Mouse (Mus musculus): ENCODE results near the gene Gstp3.

Gene Gstp3

DNA sequence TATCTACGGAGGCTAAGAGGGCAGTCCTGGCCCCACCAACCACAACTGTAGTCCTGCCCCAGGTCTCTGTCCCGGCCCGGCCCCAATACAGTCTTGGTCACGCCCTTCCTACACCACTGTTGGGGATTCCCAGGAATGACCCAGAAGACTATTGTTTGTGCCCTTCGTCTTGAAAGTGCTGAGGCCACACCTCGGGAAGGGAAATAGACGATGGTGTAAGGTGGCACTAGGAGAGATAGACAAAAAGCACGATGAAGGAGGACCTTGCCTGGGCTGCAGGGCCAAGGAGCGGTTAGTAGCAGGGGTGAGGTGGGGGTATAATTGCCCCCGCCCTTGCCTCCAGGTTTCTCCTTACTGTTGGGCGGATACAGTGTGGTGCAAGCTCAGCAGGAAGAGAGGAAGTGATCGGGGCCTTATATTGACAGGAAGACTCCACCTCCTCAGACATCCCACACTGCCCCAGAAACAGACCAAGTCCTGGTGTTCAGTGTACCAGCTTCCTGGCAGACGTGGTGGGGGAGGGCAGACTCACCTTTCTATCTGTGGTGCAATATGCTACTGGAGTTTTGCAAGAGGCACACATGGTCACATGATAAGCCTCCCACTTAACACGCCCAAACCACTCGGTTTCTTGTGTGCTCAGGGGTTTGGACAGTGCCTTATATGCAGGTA, at the start of gene Gstp3:
Gene Gstp3 (minus strand): TSS at position 501 of the 672 bp plus-strand sequence.
- DNase-seq (ENCODE audit: low read depth in 1 of 2, low spot score in 2 of 2), result no peak

DNA sequence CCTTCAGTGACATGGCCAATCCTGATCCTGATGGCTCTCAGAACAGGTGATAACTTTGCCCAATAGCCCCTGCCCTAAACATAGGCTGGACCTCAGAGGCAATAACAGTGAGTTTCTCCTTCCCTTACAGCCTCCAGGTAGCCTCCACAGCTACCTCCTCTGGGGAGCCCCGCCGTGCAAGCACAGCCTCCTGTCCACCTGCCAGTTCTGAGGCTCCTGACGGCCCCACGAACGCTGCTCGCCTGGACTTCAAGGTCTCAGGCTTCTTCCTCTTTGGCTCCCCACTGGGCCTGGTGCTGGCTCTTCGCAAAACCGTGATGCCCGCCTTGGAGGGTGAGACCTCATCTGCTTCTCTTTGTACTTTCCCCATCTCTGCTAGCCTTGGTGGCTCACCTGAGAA, 49.2 kb upstream of the Gstp3 start:
- DNase-seq (ENCODE audit: low read depth in 1 of 2, low spot score in 2 of 2), result no peak

DNA sequence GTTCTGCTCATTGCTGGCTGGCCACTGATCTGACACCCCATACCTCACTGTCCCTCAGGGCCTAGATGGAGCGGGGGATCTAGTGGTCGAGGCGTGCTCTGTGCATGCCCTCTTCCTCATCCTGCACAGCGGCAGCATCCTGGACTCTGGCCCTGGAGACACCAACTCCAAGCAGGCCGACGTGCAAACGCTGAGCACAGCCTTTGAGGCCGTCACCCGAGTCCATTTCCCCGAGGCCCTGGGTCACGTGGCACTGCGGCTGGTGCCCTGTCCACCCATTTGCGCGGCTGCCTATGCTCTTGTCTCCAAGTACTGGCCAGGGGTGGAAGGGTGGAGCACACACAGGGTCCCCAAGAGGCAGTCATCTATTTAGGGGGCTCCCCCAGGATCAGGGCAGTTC, 47.3 kb upstream of the Gstp3 start:
- DNase-seq (ENCODE audit: low read depth in 1 of 2, low spot score in 2 of 2), result no peak

DNA sequence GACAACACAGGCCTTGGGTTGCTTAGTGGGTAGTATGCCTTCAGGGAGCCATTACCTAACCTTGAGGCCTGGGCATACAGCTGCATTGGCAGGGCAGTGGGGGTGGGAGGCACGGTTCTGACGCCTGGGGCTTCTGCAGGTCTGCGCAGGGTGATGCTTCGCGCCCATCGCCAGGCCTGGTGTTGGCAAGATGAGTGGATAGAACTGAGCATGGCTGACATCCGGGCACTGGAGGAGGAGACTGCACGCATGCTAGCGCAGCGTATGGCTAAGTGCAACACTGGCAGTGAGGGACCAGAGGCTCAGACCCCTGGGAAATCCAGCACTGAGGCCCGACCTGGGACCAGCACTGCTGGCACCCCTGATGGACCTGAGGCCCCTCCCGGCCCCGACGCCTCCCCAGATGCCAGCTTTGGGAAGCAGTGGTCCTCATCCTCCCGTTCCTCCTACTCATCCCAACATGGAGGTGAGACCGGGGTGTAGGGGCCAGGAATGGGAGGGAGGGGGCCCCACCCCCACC, 45.4 kb upstream of the Gstp3 start:
- DNase-seq (ENCODE audit: low read depth in 1 of 2, low spot score in 2 of 2), result no peak

DNA sequence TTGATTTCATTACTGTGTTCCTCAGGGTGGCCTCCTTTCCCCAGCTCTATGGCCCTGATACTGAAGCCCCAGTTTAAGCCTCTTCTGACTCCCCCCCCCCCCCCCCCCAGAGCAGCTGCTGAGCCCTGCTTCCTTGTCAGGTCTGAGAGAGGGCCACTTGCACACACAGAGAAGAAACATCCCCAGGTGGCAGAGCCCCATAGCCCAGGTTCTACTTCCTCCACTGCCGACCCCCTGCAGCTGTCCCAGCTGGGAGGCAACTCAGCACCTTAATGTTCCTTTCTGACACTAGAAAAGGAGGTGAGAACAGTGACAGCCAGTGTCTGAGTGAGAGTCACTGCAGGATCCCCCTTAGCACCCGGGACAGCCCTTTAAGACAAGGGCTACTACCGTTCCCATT, 44.4 kb upstream of the Gstp3 start:
- no peak for DNase-seq (ENCODE audit: low read depth in 1 of 2, low spot score in 2 of 2)

DNA sequence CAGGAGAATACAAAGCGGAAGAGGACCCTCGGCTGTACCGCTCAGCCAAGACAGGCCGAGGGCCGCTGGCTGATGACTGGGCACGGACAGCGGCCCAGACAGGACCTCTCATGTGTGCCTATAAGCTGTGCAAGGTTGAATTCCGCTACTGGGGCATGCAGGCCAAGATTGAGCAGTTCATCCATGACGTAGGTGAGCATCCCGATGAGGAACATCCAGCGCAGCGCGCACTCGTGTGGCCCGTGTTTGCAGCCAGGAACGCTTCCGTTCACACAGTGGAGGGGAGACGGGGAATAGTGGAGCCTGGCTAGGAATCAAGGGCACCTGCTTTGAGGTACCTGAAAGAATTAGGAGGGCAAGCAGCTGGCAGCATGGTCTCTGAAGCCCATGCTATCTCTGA, 43.9 kb upstream of the Gstp3 start:
- no peak for DNase-seq (ENCODE audit: low read depth in 1 of 2, low spot score in 2 of 2)

DNA sequence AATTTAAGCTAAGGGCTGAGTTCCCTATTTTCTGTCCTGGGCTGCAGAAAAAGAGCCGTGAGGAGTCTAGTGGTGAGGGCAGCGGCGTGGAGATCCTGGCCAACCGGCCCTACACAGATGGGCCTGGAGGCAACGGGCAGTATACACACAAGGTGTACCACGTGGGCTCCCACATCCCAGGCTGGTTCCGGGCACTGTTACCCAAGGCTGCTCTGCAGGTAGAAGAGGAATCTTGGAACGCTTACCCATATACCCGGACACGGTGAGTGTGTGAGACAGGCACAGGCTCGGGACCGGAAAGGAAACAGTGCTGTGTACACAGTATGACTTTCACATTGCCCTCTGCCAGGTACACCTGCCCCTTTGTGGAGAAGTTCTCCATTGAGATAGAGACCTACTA, 43.3 kb upstream of the Gstp3 start:
- DNase-seq (ENCODE audit: low read depth in 1 of 2, low spot score in 2 of 2), result no peak

DNA sequence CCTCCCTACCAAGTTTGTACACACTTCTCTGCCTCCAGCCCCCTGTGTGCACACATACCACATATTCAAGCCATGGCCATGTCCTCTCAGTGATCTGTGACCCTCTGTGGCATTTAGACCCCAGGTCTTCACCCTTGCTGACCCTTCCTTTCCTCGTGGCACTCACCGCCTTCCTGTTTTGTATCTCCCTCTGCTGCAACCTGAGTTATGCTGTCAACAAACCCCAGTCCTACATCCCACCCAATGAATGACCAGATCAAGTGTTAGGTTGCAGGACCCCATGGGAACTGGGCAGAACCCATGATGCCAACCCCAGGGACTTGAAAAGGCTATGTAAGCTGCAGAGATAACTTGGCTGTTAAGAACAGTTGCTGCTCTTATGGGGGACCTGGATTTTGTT, 42.7 kb upstream of the Gstp3 start:
- DNase-seq (ENCODE audit: low read depth in 1 of 2, low spot score in 2 of 2), result no peak

DNA sequence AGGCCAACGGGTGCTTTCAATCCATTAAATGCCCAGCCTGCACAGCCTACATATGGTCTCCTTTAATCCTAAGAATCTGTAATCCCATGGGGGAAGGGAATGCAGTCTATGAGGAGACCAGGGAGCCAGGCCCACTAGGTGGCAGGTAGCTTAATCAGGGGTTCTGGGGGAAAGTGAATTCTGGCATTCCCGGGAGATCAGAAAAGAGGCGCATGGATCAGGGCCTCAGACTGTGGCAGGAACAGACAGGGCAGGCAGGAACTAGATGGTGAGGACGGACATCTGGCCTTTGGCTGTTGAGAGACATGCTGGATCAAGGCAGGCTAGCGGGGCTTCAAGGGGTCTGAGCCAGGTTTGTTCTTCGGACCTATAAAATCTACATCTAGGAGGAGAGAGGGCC, 42.1 kb upstream of the Gstp3 start:
- DNase-seq (ENCODE audit: low read depth in 1 of 2, low spot score in 2 of 2), result no peak

DNA sequence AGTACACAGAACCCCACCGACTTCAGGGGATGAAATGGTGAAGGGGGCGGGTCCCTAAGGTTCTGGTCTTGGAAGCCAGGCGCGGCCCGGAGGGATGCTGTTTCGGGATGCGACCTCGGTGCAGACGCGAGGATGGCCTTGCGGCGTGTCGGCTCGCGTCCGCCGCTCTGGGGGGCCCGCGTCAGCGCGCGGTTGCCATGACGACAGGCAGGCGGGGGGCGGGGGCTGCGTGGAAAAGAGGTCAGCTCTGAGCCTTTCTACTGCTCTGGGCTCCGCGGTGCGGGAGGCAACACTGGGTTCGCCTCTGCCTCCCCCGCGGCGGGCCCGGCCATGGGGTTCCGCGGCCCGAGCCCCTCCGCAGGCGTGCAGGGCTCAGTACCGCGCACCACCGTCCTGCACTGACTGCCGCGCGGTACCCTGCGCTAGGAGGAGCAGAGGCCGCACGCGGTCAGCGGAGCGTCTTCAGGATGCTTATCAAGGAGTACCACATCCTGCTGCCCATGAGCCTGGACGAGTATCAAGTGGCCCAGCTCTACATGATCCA, 41.4 kb upstream of the Gstp3 start:
- no peak for DNase-seq (ENCODE audit: low read depth in 1 of 2, low spot score in 2 of 2)

DNA sequence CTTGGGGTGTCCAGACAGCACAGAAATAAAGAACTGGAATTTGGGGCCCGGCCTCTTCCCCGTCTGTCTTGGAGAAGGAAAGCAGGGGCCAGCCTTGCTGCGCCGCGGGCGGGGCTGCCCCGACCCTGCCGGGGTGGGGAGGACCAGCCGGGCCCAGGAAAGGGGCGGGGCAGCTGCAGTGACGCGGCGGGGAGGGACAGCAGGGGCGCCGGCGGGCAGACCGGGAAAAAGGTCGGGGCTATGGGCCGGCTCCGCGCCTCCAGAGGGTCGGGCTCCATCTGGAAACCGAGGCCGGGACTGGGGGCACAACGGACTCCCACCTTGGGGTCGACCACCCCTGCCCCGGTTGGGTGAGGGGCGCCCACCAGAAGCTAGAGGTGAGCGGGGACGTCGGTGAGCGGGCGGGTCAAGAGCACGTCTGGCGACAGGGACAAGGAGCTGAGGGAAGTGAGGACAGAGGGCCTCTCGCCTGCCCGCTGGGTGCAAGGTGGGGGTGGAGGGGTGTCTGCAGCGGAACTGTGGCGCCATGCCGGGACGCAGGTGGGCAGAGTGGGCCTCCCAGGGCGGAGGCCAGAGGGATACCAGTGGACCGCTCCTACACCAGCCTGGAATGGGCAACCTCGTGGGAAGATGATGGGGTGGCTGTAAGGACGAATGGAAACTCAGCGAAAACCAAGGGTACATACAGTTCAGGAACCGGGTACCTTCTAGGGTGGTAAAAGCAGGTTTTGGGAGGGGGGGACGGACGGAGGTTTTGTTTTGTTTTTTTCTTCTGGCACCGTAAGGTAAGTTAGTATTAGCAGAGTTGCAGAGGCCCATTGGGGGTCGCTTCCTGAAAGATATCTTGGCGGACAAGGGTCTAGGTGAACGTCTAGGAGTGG, 40.7 kb upstream of the Gstp3 start, which contains the start of gene Pitpnm1:
Gene Pitpnm1 (plus strand): TSS at position 162 of the 881 bp plus-strand sequence.
- DNase-seq (ENCODE audit: low read depth in 1 of 2, low spot score in 2 of 2), result peak in 1 of 2 experiments; percentile 61

DNA sequence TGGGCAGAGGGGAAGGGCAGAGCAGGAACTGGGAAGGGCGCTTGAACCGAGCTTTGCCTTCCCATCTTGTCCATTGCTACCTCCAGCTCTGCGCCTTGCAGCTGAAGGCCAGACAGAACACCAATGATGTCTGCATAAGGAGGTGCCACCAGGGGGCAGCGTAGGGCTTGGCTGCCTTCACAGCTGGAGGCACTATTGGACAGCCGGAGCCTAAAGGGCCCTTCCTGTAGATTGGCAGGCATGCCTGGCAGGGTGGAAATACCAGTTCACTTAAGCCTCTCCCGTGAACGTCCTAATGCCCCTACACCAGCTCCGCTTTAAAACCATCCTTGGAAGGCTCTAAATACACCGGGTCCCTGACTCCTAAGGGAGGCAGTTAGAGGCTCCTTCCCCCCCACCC, 39.7 kb upstream of the Gstp3 start:
- DNase-seq (ENCODE audit: low read depth in 1 of 2, low spot score in 2 of 2), result peak; percentile 79 to 88

DNA sequence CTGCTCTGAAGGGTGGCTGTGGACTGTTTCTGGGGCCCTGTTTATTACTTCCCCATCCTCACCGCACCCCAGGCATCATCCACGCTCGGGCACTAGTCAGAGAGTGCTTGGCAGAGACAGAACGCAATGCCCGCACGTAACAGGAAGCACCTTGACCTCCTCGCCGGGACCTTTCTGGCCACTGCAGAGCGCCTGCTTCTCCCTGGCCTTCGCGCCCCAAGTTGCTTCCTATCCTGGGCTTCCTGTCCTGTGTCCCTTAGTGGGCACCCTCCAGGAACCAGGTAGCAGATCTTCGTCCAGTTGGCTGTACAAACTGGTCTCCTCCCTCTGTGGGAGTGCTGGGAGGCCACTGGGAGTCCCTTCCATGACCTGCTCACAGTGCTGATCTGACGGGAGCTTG, 39.1 kb upstream of the Gstp3 start:
- DNase-seq (ENCODE audit: low read depth in 1 of 2, low spot score in 2 of 2), result peak in 1 of 2 experiments; percentile 25

DNA sequence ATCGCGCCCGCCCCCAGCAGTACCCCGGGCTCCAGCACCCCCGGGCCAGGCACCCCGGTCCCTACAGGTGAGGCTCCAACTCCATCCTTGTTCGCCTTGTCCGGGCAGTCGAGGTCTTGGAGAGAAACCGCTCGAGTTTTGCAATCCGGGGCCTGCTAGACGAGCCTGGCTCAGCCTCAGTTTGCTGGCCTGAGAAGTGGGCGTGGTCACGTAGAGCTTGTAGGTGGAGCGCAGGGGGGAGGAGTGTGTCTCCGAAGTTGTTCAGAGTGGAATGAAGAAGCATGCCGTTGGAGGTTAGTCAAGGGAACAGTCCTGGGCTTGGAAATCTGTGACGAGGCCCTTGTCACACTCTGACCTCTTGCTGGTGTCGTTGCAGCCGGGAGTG, 38.1 kb upstream of the Gstp3 start:
- peak in 1 of 2 experiments; percentile 78 for DNase-seq (ENCODE audit: low read depth in 1 of 2, low spot score in 2 of 2)

DNA sequence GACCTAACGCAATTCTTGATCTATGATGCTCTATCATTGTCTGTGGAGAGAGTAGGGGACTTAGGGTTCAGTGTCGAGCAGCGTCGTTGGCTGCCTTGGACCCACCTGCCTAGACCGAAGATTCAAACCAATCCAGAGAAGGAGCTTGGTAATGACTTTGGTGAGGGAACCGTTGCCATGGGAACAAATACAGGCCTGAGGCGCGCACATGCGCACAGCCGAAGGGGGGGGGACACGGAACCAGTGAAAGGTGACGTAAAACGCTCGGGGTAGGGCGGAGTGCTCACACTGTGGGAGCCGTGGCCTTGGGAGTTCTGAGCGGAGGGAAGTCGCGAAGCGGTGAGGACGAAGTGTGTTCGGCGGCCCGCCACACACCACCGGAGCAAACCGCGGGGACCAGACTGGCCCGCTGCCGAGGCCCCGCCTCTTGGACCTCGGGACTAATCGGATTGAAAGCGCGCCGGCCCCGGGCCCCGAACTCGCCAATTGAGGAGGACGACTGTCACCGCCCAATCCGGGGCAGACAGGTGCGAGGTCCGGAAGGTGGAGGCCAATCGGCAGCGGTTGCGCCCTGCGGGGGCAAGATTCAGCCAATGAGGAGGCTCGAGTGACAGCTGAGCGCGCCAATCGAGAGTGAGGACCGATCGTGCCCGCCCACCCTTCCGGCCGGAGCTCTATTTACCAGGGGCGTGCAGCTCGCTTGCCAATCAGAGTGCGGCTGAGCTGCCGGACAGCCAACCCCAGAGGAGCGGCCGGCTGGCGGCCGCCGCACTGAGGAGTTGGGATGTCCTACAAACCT, 37.5 kb upstream of the Gstp3 start, which contains the start of gene Cdk2ap2:
Gene Cdk2ap2 (plus strand): TSS at position 541 of the 799 bp plus-strand sequence.
- DNase-seq (ENCODE audit: low read depth in 1 of 2, low spot score in 2 of 2), result peak; percentile 99

DNA sequence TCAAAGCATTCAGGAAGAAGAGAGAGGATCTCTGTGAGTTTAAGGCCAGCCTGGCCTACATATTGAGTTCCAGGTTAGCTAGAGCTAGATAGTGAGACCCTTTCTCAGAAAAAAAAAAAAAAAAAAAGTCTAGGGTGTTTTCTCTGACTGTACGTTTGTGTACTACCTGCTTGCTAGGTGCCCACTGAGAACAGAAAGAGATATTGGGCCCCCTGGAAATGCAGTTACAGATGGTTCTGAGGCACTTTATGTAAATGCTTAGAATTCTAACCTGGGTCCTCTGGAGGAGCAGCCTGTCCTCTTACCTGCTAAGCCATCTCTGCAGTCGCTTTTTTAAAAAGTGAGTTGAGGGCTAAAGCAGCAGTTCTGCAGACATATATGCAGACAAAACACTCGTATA, 36.4 kb upstream of the Gstp3 start:
- DNase-seq (ENCODE audit: low read depth in 1 of 2, low spot score in 2 of 2), result no peak

DNA sequence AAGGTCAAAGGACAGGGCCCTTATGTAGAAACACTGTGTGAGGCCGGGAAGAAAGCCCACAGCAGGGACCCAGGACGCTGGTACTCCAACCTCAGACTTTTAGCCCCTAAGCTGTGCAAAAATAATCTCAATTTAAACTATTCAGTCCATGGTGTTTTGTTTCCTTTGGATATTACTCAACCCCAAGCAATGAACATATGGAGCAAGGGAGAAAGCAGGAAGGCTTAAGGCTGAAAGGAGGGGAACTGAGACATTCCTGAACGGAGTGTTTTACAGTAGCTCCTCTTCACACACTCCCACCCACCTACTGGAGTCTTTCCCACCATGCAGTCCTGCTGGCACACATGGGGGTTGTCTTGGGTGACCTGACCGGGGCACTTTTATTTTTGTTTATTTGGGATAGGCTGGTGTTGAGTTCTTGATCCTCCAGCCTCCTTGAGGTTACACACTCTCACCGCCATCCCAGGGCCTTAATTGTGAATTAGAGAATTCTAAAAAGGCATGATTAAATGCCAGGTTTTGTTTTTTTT, 35.5 kb upstream of the Gstp3 start:
- no peak for DNase-seq (ENCODE audit: low read depth in 1 of 2, low spot score in 2 of 2)

DNA sequence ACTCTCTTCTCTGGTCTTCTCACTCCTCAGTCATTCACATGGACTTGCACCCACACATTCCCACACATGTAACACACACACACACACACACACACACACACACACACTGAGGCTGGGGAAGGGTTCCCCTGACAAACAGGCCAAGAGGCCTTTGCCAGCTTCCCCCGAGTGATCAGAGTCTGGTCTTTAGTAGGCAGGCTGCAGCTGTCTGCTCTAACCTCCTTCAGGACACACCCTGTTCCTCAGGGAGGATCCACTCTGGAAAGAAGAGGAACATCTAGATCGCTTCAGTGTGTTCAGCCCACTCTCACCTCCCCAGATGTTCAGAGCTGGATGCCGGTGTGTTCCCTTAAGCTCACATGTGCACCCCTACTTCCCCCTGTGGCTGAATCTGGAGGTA, 35.0 kb upstream of the Gstp3 start:
- DNase-seq (ENCODE audit: low read depth in 1 of 2, low spot score in 2 of 2), result no peak

DNA sequence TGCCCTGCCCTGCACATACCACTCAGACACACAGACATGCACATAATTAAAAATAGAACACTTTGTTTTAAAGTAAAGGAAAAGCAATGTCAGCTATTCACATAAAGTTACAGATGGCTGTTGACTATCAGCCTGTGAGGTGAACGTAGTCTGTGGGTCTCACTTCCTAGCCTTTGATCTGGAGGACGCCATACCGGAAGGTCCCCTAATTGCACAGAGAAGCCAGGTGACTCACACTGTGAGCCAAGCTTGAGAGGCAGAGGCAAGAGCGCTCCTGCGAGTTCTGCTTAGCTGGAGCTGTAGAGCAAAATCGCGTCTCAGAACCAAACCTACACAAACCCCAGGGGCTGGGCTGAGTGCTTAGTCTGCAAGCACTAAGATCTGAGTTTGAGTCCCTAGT, 34.4 kb upstream of the Gstp3 start:
- DNase-seq (ENCODE audit: low read depth in 1 of 2, low spot score in 2 of 2), result no peak

DNA sequence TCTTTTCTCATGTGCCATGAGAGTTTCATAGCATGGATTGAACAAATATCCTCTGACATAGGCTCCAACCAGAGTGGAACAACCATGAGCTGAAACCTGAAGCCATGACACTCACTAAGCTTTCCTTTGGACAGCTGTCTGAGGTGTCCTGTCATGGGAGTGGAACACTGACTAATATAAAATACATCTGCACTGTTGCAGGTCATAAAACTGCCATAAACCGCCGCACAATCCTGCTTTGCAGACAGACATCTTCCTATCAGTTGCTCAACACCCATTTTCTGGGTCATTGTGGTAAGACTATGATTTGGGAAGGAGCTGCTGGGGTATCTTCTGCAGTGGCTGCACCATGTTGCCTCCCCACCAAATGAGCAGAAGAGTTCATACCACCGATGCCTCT, 33.4 kb upstream of the Gstp3 start:
- DNase-seq (ENCODE audit: low read depth in 1 of 2, low spot score in 2 of 2), result no peak

DNA sequence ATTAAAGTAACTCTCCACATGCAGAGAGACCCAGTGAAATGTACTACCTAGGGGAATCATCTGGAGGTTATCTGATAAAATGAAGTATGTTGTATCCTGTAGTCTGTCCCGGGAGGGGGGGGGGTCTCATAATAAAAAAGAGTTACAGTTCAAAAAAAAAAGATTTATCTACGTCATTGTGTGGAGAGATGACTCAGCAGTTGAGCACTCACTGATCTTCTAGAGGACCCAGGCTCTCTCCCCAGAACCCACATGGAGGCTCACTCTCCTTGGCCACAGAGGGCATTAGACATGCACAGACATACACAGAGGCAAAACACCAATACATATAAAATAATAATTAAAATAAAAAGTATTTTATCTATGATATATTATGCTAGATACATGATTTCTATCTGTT, 32.0 kb upstream of the Gstp3 start:
- DNase-seq (ENCODE audit: low read depth in 1 of 2, low spot score in 2 of 2), result no peak
